Mouse (Mus musculus): ENCODE data around the gene Cenph. TPM values are rescaled to one million over a fixed set of nuclear protein-coding genes. Genes with fewer than 3 reads are reported as not detected.

The Cenph gene
- total and polyA plus RNA-seq, 2 experiments from 2014 or later = 5.6 TPM; not detected in 1

GRCm38 (mm10) chr13:100728086-100728485 lies 47.6 kb downstream of the Cenph start:
- Histone ChIP-seq H3K27me3 (ENCODE audit: control insufficient read depth, insufficient read depth, low read length) (no peaks in the 10 kb centered on the region), H3K4me1 (ENCODE audit: control insufficient read depth, insufficient read depth) (peaks cover 26% of the 10 kb centered on the region), H3K9ac (replicated peaks; ENCODE audit: low read depth, low read length) (no peak overlapping the region), H3K4me2 (ENCODE audit: low read depth, low read length) (no peak overlapping the region), H3K27ac (ENCODE audit: low read depth) (peak overlapping the region; percentile 36; the same call in 1 of the 2 replicates), H3K36me3 (replicated peaks; ENCODE audit: control insufficient read depth, insufficient read depth, low read length) (0 out of 2 replicates have a peak, but pooled peaks cover 17% of the 10 kb centered on the region), H3K4me3 (ENCODE audit: low read depth, low read length) (no peak overlapping the region), H3K9me3 (replicated peaks; ENCODE audit: control insufficient read depth, low read length) (no peaks in the 10 kb centered on the region)
- ATAC-seq (ENCODE audit: insufficient read depth, low read depth) = no peak
- WGBS = 31% methylated on average over 5 of the region's 5 CpGs
- TF ChIP-seq EP300 (IDR thresholded peaks at IDR 0.05; ENCODE audit: low read depth) = no peak
- TF ChIP-seq CTCF (IDR thresholded peaks at IDR 0.05; ENCODE audit: low read depth) = no peak
- DNase-seq (ENCODE audit: low spot score) = no peak

- H3K4me2 ChIP-seq (ENCODE audit: low read depth, low read length) = no peak overlapping the region
- no peak for ATAC-seq (ENCODE audit: insufficient read depth, low read depth)
- TF ChIP-seq CTCF (IDR thresholded peaks at IDR 0.05; ENCODE audit: low read depth) = no peak
- TF ChIP-seq EP300 (IDR thresholded peaks at IDR 0.05; ENCODE audit: low read depth) = no peak
- DNase-seq (ENCODE audit: low spot score) = no peak
- H3K27ac ChIP-seq (ENCODE audit: low read depth) = peak overlapping the region; percentile 49; the same call in 1 of the 2 replicates
- no peak overlapping the region for H3K4me3 ChIP-seq (ENCODE audit: low read depth, low read length)
- peaks cover 36% of the 10 kb centered on the region for H3K36me3 ChIP-seq (replicated peaks; ENCODE audit: control insufficient read depth, insufficient read depth, low read length)
- 0 out of 2 replicates have a peak overlapping the region, but pooled peaks have one; percentile 11 for H3K9ac ChIP-seq (replicated peaks; ENCODE audit: low read depth, low read length)
- WGBS = 32% methylated on average over 10 of the region's 10 CpGs
- H3K4me1 ChIP-seq (ENCODE audit: control insufficient read depth, insufficient read depth) = peaks cover 26% of the 10 kb centered on the region
- no peaks in the 10 kb centered on the region for H3K9me3 ChIP-seq (replicated peaks; ENCODE audit: control insufficient read depth, low read length)
- H3K27me3 ChIP-seq (ENCODE audit: control insufficient read depth, insufficient read depth, low read length) = no peaks in the 10 kb centered on the region
These were observed 50.5 kb downstream of the Cenph start for GRCm38 (mm10) chr13:100725194-100725593.

DNA sequence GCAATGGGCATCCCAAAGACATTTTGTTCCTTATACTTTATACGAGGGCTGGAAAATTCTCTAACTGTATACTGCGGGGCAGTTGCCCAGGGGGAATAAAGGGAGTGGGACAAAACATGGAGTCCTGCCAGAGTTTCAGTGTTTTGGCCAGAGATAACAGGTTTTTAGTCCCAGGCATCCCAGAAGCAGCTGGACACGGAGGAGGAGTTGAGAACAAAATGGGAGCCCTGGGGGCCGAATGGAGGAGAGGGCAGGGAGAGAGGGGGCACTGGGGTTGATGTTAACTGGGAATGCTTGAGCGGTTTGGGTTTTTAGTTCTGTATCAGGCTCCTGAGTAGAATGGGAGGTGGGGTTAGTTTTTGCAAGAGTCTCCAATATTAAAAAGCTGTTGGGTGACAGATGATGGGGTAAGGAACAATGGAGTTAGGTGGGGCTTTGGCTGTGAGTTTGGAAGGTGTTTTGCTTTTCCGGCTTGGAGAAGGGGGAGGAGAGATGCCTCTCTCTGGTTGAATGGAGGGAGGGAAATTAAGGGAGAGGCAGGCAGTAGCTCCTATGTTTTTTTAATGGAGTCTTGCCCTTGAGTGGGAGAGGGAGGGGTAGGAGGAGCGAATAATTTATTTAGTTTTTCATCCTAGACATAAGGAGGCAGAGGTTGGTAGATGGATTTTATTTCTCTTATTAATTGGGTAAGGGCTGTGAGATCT lies 51.5 kb downstream of the Cenph start:
- H3K9ac ChIP-seq (replicated peaks; ENCODE audit: low read depth, low read length) = no peak overlapping the region
- H3K4me3 ChIP-seq (ENCODE audit: low read depth, low read length) = no peak overlapping the region
- no peaks in the 10 kb centered on the region for H3K27me3 ChIP-seq (ENCODE audit: control insufficient read depth, insufficient read depth, low read length)
- H3K36me3 ChIP-seq (replicated peaks; ENCODE audit: control insufficient read depth, insufficient read depth, low read length) = peaks cover 45% of the 10 kb centered on the region
- no peak overlapping the region for H3K4me2 ChIP-seq (ENCODE audit: low read depth, low read length)
- no peak for DNase-seq (ENCODE audit: low spot score)
- H3K9me3 ChIP-seq (replicated peaks; ENCODE audit: control insufficient read depth, low read length) = no peaks in the 10 kb centered on the region
- ATAC-seq (ENCODE audit: insufficient read depth, low read depth) = no peak
- no peak overlapping the region for H3K27ac ChIP-seq (ENCODE audit: low read depth)
- TF ChIP-seq EP300 (IDR thresholded peaks at IDR 0.05; ENCODE audit: low read depth) (no peak), CTCF (IDR thresholded peaks at IDR 0.05; ENCODE audit: low read depth) (no peak)
- H3K4me1 ChIP-seq (ENCODE audit: control insufficient read depth, insufficient read depth) = peaks cover 20% of the 10 kb centered on the region
- 66% methylated on average over 7 of the region's 7 CpGs for WGBS

GRCm38 (mm10) chr13:100721656-100722055 lies 54.0 kb downstream of the Cenph start:
- Histone ChIP-seq H3K4me2 (ENCODE audit: low read depth, low read length) (no peak overlapping the region), H3K9ac (replicated peaks; ENCODE audit: low read depth, low read length) (no peak overlapping the region), H3K9me3 (replicated peaks; ENCODE audit: control insufficient read depth, low read length) (no peaks in the 10 kb centered on the region), H3K4me3 (ENCODE audit: low read depth, low read length) (no peak overlapping the region), H3K27me3 (ENCODE audit: control insufficient read depth, insufficient read depth, low read length) (no peaks in the 10 kb centered on the region), H3K27ac (ENCODE audit: low read depth) (no peak overlapping the region), H3K4me1 (ENCODE audit: control insufficient read depth, insufficient read depth) (peaks cover 15% of the 10 kb centered on the region), H3K36me3 (replicated peaks; ENCODE audit: control insufficient read depth, insufficient read depth, low read length) (peaks cover 54% of the 10 kb centered on the region)
- DNase-seq (ENCODE audit: low spot score) (no peak), ATAC-seq (ENCODE audit: insufficient read depth, low read depth) (no peak)
- TF ChIP-seq CTCF (IDR thresholded peaks at IDR 0.05; ENCODE audit: low read depth) (no peak), EP300 (IDR thresholded peaks at IDR 0.05; ENCODE audit: low read depth) (no peak)
- 92% methylated on average over 5 of the region's 5 CpGs for WGBS

- WGBS = 81% methylated on average over 6 of the region's 6 CpGs
- Histone ChIP-seq H3K27ac (ENCODE audit: low read depth) (no peak overlapping the region), H3K9ac (replicated peaks; ENCODE audit: low read depth, low read length) (no peak overlapping the region), H3K36me3 (replicated peaks; ENCODE audit: control insufficient read depth, insufficient read depth, low read length) (peaks cover 81% of the 10 kb centered on the region), H3K4me3 (ENCODE audit: low read depth, low read length) (no peak overlapping the region), H3K9me3 (replicated peaks; ENCODE audit: control insufficient read depth, low read length) (no peaks in the 10 kb centered on the region), H3K4me1 (ENCODE audit: control insufficient read depth, insufficient read depth) (no peaks in the 10 kb centered on the region), H3K27me3 (ENCODE audit: control insufficient read depth, insufficient read depth, low read length) (no peaks in the 10 kb centered on the region), H3K4me2 (ENCODE audit: low read depth, low read length) (no peak overlapping the region)
- no peak for DNase-seq (ENCODE audit: low spot score)
- TF ChIP-seq EP300 (IDR thresholded peaks at IDR 0.05; ENCODE audit: low read depth) (no peak), CTCF (IDR thresholded peaks at IDR 0.05; ENCODE audit: low read depth) (no peak)
- no peak for ATAC-seq (ENCODE audit: insufficient read depth, low read depth)
These were observed 60.2 kb downstream of the Cenph start for GRCm38 (mm10) chr13:100715467-100715866.

Other genes with a start within 250 kb of the Cenph start
- gene Ocln, start 223.2 kb downstream of the Cenph start, total RNA-seq (2014; rRNA removed; ENCODE audit: low replicate concordance) = 2.0 and 6.1 TPM in 2 replicates
- 1.6 and 1.7 TPM in 2 replicates for gene Ocln, start 223.2 kb downstream of the Cenph start, polyA plus RNA-seq (2015; fragmentation: Nextera tagmentation; extraction: Ambion mirVana)
- gene Marveld2, start 158.9 kb downstream of the Cenph start, total RNA-seq (2014; rRNA removed; ENCODE audit: low replicate concordance) = 2.2 and 2.6 TPM in 2 replicates
- gene Marveld2, start 158.9 kb downstream of the Cenph start, polyA plus RNA-seq (2015; fragmentation: Nextera tagmentation; extraction: Ambion mirVana) = 1.7 and 1.9 TPM in 2 replicates
- 122 and 149 TPM in 2 replicates for gene Ak6, start 124.9 kb downstream of the Cenph start, total RNA-seq (2014; rRNA removed; ENCODE audit: low replicate concordance)
- 212 and 219 TPM in 2 replicates for gene Ak6, start 124.9 kb downstream of the Cenph start, polyA plus RNA-seq (2015; fragmentation: Nextera tagmentation; extraction: Ambion mirVana)
- 19.9 and 20.7 TPM in 2 replicates for gene Rad17, start 124.8 kb downstream of the Cenph start, total RNA-seq (2014; rRNA removed; ENCODE audit: low replicate concordance)
- gene Rad17, start 124.8 kb downstream of the Cenph start, polyA plus RNA-seq (2015; fragmentation: Nextera tagmentation; extraction: Ambion mirVana) = 21.8 and 22.3 TPM in 2 replicates
- 1.8 TPM in 1 of 2 replicates, not detected in the other for gene Taf9, start 124.3 kb downstream of the Cenph start, total RNA-seq (2014; rRNA removed; ENCODE audit: low replicate concordance)
- gene Taf9, start 124.3 kb downstream of the Cenph start, polyA plus RNA-seq (2015; fragmentation: Nextera tagmentation; extraction: Ambion mirVana) = 7.9 and 10.5 TPM in 2 replicates
- gene Ccdc125, start 106.2 kb downstream of the Cenph start, total RNA-seq (2014; rRNA removed; ENCODE audit: low replicate concordance) = 0.70 and 3.0 TPM in 2 replicates
- 2.4 and 2.9 TPM in 2 replicates for gene Ccdc125, start 106.2 kb downstream of the Cenph start, polyA plus RNA-seq (2015; fragmentation: Nextera tagmentation; extraction: Ambion mirVana)
- gene Cdk7, start 45.0 kb downstream of the Cenph start, total RNA-seq (2014; rRNA removed; ENCODE audit: low replicate concordance) = 21.7 and 30.0 TPM in 2 replicates
- gene Cdk7, start 45.0 kb downstream of the Cenph start, polyA plus RNA-seq (2015; fragmentation: Nextera tagmentation; extraction: Ambion mirVana) = 53.9 and 56.5 TPM in 2 replicates
- gene Mrps36, start 31.2 kb downstream of the Cenph start, total RNA-seq (2014; rRNA removed; ENCODE audit: low replicate concordance) = 96.8 and 127 TPM in 2 replicates
- gene Mrps36, start 31.2 kb downstream of the Cenph start, polyA plus RNA-seq (2015; fragmentation: Nextera tagmentation; extraction: Ambion mirVana) = 376 and 415 TPM in 2 replicates
- 88.5 and 95.0 TPM in 2 replicates for gene Ccnb1, start 10.7 kb upstream of the Cenph start, total RNA-seq (2014; rRNA removed; ENCODE audit: low replicate concordance)
- gene Ccnb1, start 10.7 kb upstream of the Cenph start, polyA plus RNA-seq (2015; fragmentation: Nextera tagmentation; extraction: Ambion mirVana) = 48.9 and 56.9 TPM in 2 replicates
- 41.1 and 46.0 TPM in 2 replicates for gene Slc30a5, start 57.5 kb upstream of the Cenph start, total RNA-seq (2014; rRNA removed; ENCODE audit: low replicate concordance)
- gene Slc30a5, start 57.5 kb upstream of the Cenph start, polyA plus RNA-seq (2015; fragmentation: Nextera tagmentation; extraction: Ambion mirVana) = 21.1 and 23.7 TPM in 2 replicates